Mouse (Mus musculus) cerebellum, adult 2 months (tissue): ENCODE data around the gene Slc39a1. TPM values are rescaled to one million over a fixed set of nuclear protein-coding genes. Genes with fewer than 3 reads are reported as not detected.
A peak's percentile ranks its signal among the peaks of the same experiment; 100 is the strongest.

Source experiments
- DNase-seq, 2 experiments: peaks; one replicate each; pipeline ENCODE4 v3.0.0; 2021
- H3K27ac ChIP-seq: fragments of 200-500 bp; 2 replicates; pipeline ENCODE4 v1.5.1; 2012; ENCODE audit warnings: low read length, control low read depth, inconsistent platforms; ENCODE audit not compliant: insufficient read depth
- H3K27me3 ChIP-seq: fragments of 200-500 bp; 2 replicates; pipeline ENCODE4 v1.6.1; 2012; ENCODE audit warnings: inconsistent platforms, mild to moderate bottlenecking, low read length, moderate library complexity; ENCODE audit not compliant: control insufficient read depth, insufficient read depth
- H3K4me1 ChIP-seq: fragments of 200-500 bp; 2 replicates; pipeline ENCODE4 v1.6.1; 2011; ENCODE audit warnings: low read length; ENCODE audit not compliant: control insufficient read depth, insufficient read depth
- H3K4me3 ChIP-seq: fragments of 200-500 bp; replicated peaks from 2 replicates; pipeline ENCODE3; 2011; ENCODE audit warnings: mild to moderate bottlenecking, low read depth, low read length, control low read depth; ENCODE audit not compliant: insufficient read depth
- CTCF ChIP-seq: fragments of 200-500 bp; IDR thresholded peaks from 2 replicates; pipeline ENCODE4 v1.5.1; 2011; ENCODE audit warnings: low read depth, mild to moderate bottlenecking, control low read depth, low read length, moderate library complexity, borderline replicate concordance; ENCODE audit not compliant: insufficient read depth
- POLR2A ChIP-seq: fragments of 200-500 bp; IDR thresholded peaks from 2 replicates; pipeline ENCODE4 v1.6.1; 2011; ENCODE audit warnings: low read length, control low read depth, borderline replicate concordance; ENCODE audit not compliant: insufficient read depth
- WGBS: fragments of 180-500 bp; shearing (Covaris S2); methylation state at CpG from one replicate; pipeline ENCODE4 v1.1.7; 2018; 5-methylcytosine and 5-hydroxymethylcytosine counted together
- polyA plus RNA-seq: library from polyadenylated mRNA; depleted of rRNA; stranded (reverse); fragments of >200 nt; gene quantifications from 2 replicates; pipeline ENCODE4 v1.2.3, GENCODE M21; 2012

The Slc39a1 gene
- polyA plus RNA-seq, 1 experiment: 35.8 TPM

DNA sequence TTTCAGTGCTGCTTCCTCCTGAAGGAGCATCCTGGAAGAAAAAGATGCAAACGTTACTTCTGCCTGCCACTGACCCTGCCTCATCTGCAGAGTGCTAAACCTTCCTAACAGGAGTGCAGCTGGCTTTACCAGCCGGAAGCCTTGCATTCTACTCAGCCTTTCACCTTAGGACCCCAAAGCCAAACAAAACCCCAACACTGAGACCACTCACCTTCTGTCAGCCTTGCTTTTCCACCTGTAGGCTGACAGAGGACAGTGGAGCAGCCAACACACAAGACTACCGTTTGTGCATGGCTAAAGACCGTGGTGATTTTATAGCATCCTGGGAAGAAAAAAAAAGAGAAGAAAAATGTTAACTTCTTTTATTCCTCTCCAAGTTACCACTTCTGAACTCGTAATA lies 35.2 kb upstream of the Slc39a1 start:
- Histone ChIP-seq H3K27ac (no peak overlapping the region), H3K4me1 (0 out of 2 replicates have a peak, but pooled peaks cover 3% of the 10 kb centered on the region), H3K27me3 (no peaks in the 10 kb centered on the region), H3K4me3 (peak overlapping the region; percentile 74)
- DNase-seq: no peak
- WGBS: 10% methylated on average over 5 of the region's 5 CpGs
- TF ChIP-seq POLR2A (no peak), CTCF (no peak)

DNA sequence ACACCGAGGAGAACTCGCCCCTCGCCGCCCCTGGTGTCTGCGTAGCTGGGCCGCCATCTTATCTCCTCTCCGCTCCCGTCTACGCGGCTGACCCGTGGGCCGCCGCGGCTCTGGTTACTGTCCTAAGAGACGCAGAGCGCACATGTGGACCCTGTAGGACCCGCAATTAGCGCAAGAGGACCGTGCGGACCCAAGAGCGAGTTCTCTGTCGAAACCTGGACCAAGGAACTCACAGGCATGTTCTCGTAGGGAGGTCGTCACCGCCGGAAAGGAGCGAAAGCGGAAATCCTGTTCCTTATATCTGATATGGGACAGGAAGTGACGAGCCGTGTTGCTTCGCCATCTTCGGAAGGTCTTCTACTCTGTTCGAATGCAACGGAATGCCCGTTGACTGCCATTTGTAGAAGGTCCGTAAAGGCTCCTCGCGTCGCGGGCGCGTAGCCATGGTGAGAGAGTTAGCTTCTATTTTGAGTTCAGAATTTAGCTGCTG lies 34.5 kb upstream of the Slc39a1 start, which contains the start of the genes Rps27 and Rab13:
TSS of gene Rps27 (minus strand) at position 275 of the 490 bp plus-strand sequence.
TSS of gene Rab13 (plus strand) at position 319 of the 490 bp plus-strand sequence.
- under 1% methylated on average over 42 of the region's 42 CpGs for WGBS

DNA sequence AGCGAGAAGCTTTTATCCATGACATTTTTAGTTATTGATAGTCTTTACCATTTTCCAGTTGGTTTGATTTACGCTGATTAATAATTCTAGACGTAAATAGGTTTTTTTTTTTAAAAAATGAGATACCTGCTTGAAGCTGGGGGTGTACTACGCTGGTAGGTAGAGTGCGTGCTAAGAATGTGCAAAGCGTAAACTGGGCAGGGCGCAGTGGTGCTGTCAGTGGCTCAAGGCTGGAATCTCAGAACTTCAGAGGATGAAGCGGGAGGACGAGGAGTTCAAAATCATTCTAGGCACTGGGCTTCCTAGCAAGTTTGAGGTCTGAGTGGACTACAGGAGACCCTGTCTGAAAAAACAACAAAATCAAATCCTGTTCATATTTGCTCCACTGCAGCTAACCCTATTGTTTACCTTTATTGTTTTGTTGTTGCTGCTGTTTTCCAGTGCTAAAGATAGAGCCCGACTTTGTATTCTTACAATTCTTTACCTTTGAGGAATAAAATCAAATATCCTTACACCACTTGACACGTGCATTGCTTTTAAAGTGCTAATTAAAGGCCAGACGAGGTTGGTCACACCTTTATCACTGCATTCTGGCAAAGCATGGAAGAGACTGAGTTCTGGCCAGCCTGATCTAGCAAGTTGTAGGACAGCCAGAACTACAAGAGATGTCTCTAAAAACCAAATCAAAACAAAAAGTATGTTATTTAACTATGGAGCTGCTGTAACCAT lies 33.9 kb upstream of the Slc39a1 start:
- Histone ChIP-seq H3K27ac (no peak overlapping the region), H3K4me1 (0 out of 2 replicates have a peak, but pooled peaks cover 3% of the 10 kb centered on the region), H3K27me3 (no peaks in the 10 kb centered on the region), H3K4me3 (peak overlapping the region; percentile 74)
- TF ChIP-seq CTCF (no peak), POLR2A (no peak)
- DNase-seq: peak; percentile 41 to 43
- 11% methylated on average over 12 of the region's 12 CpGs for WGBS

More for the DNA sequence above, 34.5 kb upstream of the Slc39a1 start, which contains the start of the genes Rps27 and Rab13:
- peak; percentile 90 to 92 for DNase-seq
- peak; percentile 99 for TF ChIP-seq POLR2A
- TF ChIP-seq CTCF: no peak
- Histone ChIP-seq H3K27ac (peak within 1 kb of the TSS; percentile 56), H3K4me1 (0 out of 2 replicates have a peak, but pooled peaks cover 3% of the 10 kb centered on the region), H3K4me3 (peak within 1 kb of the TSS; percentile 74), H3K27me3 (no peaks in the 10 kb centered on the region)

DNA sequence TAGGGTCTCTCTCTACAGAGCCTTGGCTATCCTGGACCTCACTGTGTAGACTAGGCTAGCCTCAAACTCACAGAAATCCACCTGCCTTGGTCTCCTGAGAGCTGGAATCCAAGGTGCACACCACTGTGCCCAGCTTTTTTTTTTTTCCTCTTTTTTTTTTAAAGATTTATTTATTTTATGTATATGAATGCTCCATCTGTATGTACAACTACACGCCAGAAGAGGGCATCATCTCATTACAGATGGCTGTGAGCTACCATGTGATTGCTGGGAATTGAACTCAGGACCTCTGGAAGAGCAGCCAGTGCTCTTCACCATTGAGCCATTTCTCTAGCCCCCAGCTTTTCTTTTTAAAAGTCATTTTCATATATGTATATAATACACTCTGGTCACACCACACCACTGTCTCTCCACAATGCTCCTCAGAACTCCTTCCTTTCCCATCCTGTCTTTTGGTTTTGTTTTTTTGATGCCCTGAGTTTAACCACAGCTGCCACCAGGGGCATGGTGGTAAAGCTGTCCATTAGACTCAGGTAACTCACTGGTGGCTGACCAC lies 32.1 kb upstream of the Slc39a1 start:
- no peak for DNase-seq
- no peaks in the 10 kb centered on the region for H3K27me3 ChIP-seq
- H3K4me1 ChIP-seq: peaks cover 3% of the 10 kb centered on the region; the same call in 1 of the 2 replicates
- 25% methylated on average over 1 of the region's 1 CpGs for WGBS
- no peak overlapping the region for H3K27ac ChIP-seq
- TF ChIP-seq POLR2A (no peak), CTCF (no peak)
- H3K4me3 ChIP-seq: no peak overlapping the region

DNA sequence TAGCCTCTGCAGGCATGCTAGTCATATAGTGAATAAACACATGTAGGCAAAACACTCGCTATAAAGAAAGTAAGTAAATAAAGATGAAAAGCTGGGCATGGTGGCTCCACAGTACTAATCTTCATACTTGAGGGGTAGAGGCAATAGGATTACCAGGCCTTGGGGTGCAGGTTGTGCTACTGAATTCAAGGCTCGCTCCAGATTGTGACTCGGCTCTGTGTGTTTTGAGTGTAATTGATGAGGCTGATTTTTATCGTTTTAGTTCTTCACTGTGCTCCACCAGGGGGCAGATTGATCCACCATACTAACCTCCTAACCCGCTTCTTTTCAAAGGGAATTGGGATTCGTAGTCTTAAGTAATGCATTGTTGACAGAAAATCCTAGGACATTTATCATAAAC lies 27.9 kb upstream of the Slc39a1 start:
- no peak overlapping the region for H3K4me3 ChIP-seq
- H3K4me1 ChIP-seq: no peaks in the 10 kb centered on the region; the same call in 1 of the 2 replicates
- H3K27ac ChIP-seq: no peak overlapping the region
- peak; percentile 61 to 62 for DNase-seq
- no peaks in the 10 kb centered on the region for H3K27me3 ChIP-seq
- TF ChIP-seq POLR2A: no peak
- TF ChIP-seq CTCF: peak; percentile 41; the same call in 1 of the 2 replicates
- WGBS: 9% methylated on average over 6 of the region's 6 CpGs

DNA sequence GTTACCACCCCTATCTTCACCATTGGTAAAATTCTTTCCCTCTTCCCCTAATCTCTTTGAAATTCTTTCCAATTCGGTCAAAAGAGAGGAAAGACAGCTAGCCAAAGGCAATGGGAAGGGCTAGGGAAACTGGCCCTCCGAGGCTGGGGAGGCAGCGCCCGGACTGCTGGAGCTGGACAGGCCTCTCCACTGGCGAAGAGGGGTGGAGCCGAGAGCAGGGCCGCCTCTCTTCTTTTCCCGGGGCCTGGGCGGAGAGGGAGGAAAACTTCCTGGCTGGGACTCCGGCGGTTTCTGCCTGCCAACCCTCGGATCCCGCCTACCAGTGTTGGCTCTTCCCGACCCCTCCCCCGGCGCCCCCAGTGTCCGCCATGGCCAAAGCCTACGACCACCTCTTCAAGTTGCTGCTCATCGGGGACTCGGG lies 27.4 kb upstream of the Slc39a1 start:
- whole genome bisulfite sequencing: 2% methylated on average over 20 of the region's 20 CpGs
- H3K27me3 ChIP-seq: no peaks in the 10 kb centered on the region
- no peak for TF ChIP-seq POLR2A
- no peak for TF ChIP-seq CTCF
- peak overlapping the region; percentile 37 for H3K4me3 ChIP-seq
- H3K27ac ChIP-seq: no peak overlapping the region
- DNase-seq: peak; percentile 50 to 51
- no peaks in the 10 kb centered on the region; the same call in 1 of the 2 replicates for H3K4me1 ChIP-seq

DNA sequence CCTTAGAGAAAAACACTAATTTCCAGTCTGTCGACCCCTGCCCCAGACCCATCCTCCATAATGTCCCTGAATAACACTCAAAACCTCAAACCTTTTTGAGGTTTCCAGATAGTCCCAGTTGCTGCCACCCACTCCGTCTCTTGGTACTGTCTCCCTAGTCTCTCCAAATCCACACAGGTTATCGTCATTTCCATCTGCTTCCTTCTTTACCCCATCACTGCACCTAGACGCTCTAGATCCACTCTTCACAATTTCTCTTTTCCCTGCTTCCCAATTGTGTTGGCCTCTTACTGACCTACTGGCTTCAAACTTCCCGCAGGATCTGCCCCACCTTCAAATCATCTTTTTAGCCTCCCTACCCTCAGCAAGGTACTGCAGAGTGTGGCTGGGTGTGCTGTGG lies 26.8 kb upstream of the Slc39a1 start:
- Histone ChIP-seq H3K27ac (no peak overlapping the region), H3K27me3 (no peaks in the 10 kb centered on the region), H3K4me3 (no peak overlapping the region), H3K4me1 (no peaks in the 10 kb centered on the region; the same call in 1 of the 2 replicates)
- DNase-seq: no peak
- TF ChIP-seq CTCF (no peak), POLR2A (no peak)
- 45% methylated on average over 5 of the region's 5 CpGs for WGBS
